Mouse (Mus musculus) heart, embryonic 16.5 days (tissue): ENCODE data around the gene Casp4. TPM values are rescaled to one million over a fixed set of nuclear protein-coding genes. Genes with fewer than 3 reads are reported as not detected.
A peak's percentile ranks its signal among the peaks of the same experiment; 100 is the strongest.

Source experiments
- ATAC-seq: fragments of 200-750 bp; cut with Nextera tagmentation; replicated peaks from 2 replicates; pipeline ENCODE4 v1.8.0; 2017; ENCODE audit warnings: moderate number of reproducible peaks; ENCODE audit not compliant: insufficient read depth, low FRiP score; ENCODE audit errors: extremely low read depth
- H3K27ac ChIP-seq: fragments of 300-500 bp; sonication (generic); 2 replicates; pipeline ENCODE4 v1.5.1; 2014; ENCODE audit warnings: mild to moderate bottlenecking, low read length, control low read depth, moderate library complexity
- H3K27me3 ChIP-seq: fragments of 300-500 bp; sonication (generic); 2 replicates; pipeline ENCODE4 v1.6.1; 2014; ENCODE audit warnings: low read length, mixed read lengths; ENCODE audit not compliant: control insufficient read depth, insufficient read depth
- H3K36me3 ChIP-seq: fragments of 300-500 bp; sonication (generic); 2 replicates; pipeline ENCODE4 v1.6.1; 2014; ENCODE audit not compliant: control insufficient read depth, insufficient read depth
- H3K4me1 ChIP-seq: fragments of 300-500 bp; sonication (generic); 2 replicates; pipeline ENCODE4 v1.6.1; 2014; ENCODE audit warnings: low read length, mixed read lengths; ENCODE audit not compliant: control insufficient read depth, insufficient read depth
- H3K4me2 ChIP-seq: fragments of 300-500 bp; sonication (generic); 2 replicates; pipeline ENCODE4 v1.6.1; 2014; ENCODE audit warnings: low read depth, mild to moderate bottlenecking, control low read depth, low read length
- H3K4me3 ChIP-seq: fragments of 300-500 bp; sonication (generic); 2 replicates; pipeline ENCODE4 v1.5.1; 2014; ENCODE audit warnings: mild to moderate bottlenecking, control low read depth, low read length
- H3K9ac ChIP-seq: fragments of 300-500 bp; sonication (generic); 2 replicates; pipeline ENCODE4 v1.6.1; 2014; ENCODE audit warnings: low read length, control low read depth
- H3K9me3 ChIP-seq: fragments of 300-500 bp; sonication (generic); replicated peaks from 2 replicates; pipeline ENCODE4 v1.6.1; 2016; ENCODE audit warnings: low read length; ENCODE audit not compliant: control insufficient read depth
- WGBS: fragments of 180-500 bp; shearing (Covaris S2); extraction: QIAGEN DNeasy Blood & Tissue Kit; methylation state at CpG from one replicate; pipeline ENCODE4 v1.1.7; 2014; 5-methylcytosine and 5-hydroxymethylcytosine counted together
- polyA plus RNA-seq: library from polyadenylated mRNA; unstranded; fragments of >200 nt; fragmentation: Nextera tagmentation; extraction: Ambion mirVana; gene quantifications from 2 replicates; pipeline ENCODE4 v1.2.1, GENCODE M21; 2015

Gene Casp4
- polyA plus RNA-seq, result 1.7 and 3.4 TPM in 2 replicates

DNA sequence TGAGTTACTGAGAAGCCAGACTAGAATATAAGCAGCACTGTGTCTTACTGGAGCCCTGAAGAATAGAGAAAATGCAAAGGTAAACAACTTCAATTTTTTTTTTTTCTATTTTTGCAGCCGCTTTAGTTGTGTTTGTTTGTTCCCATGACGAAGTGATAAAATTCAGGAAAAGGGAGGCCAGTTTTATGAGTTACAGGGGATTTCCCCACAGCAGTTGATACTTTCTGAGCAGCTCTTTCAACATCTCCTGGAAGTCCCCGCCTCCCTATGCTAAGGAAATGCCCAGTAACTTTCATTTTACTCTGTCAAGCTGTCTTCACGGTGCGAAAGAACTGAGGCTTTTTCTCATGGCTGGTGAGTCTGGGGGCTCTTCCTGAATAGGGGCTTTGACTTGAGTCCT lies at the start of gene Casp4:
TSS of gene Casp4 (plus strand) at position 268 of the 400 bp plus-strand sequence.
- 32% methylated on average over 5 of the region's 5 CpGs for WGBS
- ATAC-seq, result no peak
- H3K27me3 ChIP-seq, result no peaks in the 10 kb centered on the region
- no peak within 1 kb of the TSS for H3K27ac ChIP-seq
- no peaks in the 10 kb centered on the region for H3K9me3 ChIP-seq
- H3K4me2 ChIP-seq, result peak within 1 kb of the TSS; percentile 43
- H3K9ac ChIP-seq, result no peak within 1 kb of the TSS
- no peaks in the 10 kb centered on the region for H3K36me3 ChIP-seq
- peak within 1 kb of the TSS; percentile 40 for H3K4me3 ChIP-seq
- H3K4me1 ChIP-seq, result no peaks in the 10 kb centered on the region

DNA sequence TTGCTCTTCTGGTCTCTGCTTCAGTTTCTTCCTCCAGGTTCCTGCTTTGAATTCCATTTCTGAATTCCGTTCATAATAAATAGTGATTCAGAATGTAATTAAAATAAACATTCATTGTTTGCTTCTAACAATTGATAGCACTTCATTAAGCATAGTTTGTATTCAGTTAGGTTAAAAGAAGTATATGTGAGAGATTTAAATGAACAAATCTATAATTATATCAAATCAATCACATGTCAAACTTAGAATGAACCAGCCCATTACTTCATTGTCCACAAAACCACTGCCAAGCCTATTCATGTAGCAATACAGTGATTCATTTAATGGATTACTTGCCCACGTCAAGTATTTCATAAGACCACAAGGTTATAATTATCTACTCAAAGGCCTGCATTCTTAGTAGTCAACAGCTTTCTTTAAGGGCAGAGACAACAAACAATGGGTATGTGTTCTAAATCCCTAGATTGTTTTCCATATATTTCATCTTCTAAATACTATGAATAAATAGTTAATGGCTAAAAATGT lies 44.6 kb upstream of the Casp4 start:
- WGBS, result 65% methylated on average over 2 of the region's 2 CpGs
- Histone ChIP-seq H3K4me2 (no peak overlapping the region), H3K27me3 (no peaks in the 10 kb centered on the region), H3K36me3 (no peaks in the 10 kb centered on the region), H3K27ac (no peak overlapping the region), H3K4me1 (no peaks in the 10 kb centered on the region), H3K9ac (no peak overlapping the region), H3K9me3 (no peaks in the 10 kb centered on the region), H3K4me3 (no peak overlapping the region)
- no peak for ATAC-seq

DNA sequence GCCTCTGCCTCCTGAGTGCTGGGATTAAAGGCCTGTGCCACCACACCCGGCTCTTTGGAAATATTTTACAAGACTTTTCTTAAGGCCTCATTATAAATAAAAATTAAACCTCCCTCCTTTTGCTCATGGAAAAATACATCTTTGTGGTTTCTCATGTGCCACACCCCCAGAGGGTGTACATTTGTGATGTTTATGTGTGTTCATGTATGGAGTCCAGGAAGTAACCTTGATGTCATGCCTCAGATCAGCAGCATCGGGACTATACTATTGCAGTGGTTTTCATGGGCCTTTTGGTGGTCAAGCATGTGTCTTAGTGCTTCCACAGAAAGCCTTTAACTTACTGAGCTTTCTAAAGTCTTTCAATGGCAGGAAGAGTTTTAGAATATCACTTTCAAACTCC lies 38.4 kb upstream of the Casp4 start:
- Histone ChIP-seq H3K4me3 (no peak overlapping the region), H3K36me3 (no peaks in the 10 kb centered on the region), H3K4me1 (no peaks in the 10 kb centered on the region), H3K27ac (no peak overlapping the region), H3K27me3 (no peaks in the 10 kb centered on the region), H3K9me3 (no peaks in the 10 kb centered on the region), H3K9ac (no peak overlapping the region), H3K4me2 (no peak overlapping the region)
- no peak for ATAC-seq
- WGBS, result 83% methylated on average over 2 of the region's 2 CpGs

DNA sequence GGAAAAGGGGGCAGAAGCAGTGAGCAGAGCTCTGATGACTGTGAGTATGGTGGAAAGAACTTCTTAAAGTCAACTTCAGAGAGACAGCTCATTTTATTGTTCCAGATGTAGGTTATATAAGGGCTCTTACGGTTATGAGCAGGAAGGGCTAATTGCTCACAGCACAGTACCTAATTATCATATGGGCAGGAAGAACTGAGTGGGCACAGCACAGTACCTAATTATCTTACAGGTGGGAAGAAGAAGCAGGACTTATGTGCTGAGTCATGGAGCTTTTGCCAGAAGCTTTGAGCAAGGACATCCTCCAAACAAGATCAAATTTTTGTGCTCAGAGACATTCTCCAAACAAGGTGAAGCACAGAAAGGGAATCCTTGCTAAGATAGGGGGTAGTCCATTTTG lies 37.7 kb upstream of the Casp4 start:
- H3K4me1 ChIP-seq, result no peaks in the 10 kb centered on the region
- no peaks in the 10 kb centered on the region for H3K36me3 ChIP-seq
- WGBS, result 51% methylated on average over 1 of the region's 1 CpGs
- H3K4me3 ChIP-seq, result no peak overlapping the region
- no peak overlapping the region for H3K4me2 ChIP-seq
- H3K9me3 ChIP-seq, result no peaks in the 10 kb centered on the region
- H3K9ac ChIP-seq, result no peak overlapping the region
- no peaks in the 10 kb centered on the region for H3K27me3 ChIP-seq
- ATAC-seq, result no peak
- no peak overlapping the region for H3K27ac ChIP-seq

DNA sequence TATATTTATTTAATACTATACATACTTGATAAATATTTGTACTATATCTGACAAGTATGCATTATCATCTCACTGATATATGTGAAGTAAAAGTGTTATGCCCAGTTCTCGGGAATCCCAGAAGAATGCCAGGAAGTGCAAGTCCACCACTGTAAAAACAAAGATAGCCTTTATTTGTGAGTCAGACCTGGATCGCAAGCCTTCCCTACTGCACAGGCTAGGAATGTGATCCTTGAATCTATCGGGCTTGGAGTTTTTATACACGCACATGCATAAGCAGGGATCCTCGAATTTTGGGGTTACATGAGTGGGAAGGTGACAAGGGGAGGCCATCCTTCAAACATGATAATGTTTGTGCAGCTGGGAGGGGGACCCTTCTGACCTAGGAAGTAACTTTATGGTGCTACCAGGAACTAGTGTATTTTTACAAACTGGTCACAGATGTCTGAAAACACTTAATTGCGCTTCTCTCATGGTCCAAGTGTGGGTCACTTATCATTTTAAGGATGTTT lies 37.2 kb upstream of the Casp4 start:
- Histone ChIP-seq H3K9me3 (no peaks in the 10 kb centered on the region), H3K4me1 (no peaks in the 10 kb centered on the region), H3K27ac (no peak overlapping the region), H3K4me3 (no peak overlapping the region), H3K36me3 (no peaks in the 10 kb centered on the region), H3K4me2 (no peak overlapping the region), H3K27me3 (no peaks in the 10 kb centered on the region), H3K9ac (no peak overlapping the region)
- 50% methylated on average over 6 of the region's 6 CpGs for WGBS
- no peak; the same call in 1 of the 2 replicates for ATAC-seq

DNA sequence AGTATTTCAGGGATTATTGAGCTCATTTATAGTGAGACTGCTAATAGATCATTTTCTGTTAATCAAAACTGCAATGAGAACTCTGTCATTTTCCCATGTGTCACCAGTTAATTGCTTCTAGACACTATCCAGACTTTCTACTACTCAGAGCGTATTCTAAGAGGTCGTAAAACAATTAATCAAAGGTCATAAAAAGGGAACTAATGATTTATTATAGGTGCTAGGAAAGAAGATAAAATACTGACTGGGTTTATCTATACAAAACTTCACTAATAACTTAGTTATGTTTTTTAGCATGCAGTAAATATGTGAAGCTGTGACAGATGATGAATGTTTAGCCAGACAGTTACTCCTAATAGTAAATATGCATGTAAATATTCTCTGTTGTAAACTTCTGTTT lies 22.6 kb upstream of the Casp4 start:
- Histone ChIP-seq H3K9ac (no peak overlapping the region), H3K27ac (no peak overlapping the region), H3K36me3 (no peaks in the 10 kb centered on the region), H3K4me1 (no peaks in the 10 kb centered on the region), H3K9me3 (no peaks in the 10 kb centered on the region), H3K4me2 (no peak overlapping the region), H3K4me3 (no peak overlapping the region), H3K27me3 (no peaks in the 10 kb centered on the region)
- no peak for ATAC-seq
- 76% methylated on average over 2 of the region's 2 CpGs for WGBS

DNA sequence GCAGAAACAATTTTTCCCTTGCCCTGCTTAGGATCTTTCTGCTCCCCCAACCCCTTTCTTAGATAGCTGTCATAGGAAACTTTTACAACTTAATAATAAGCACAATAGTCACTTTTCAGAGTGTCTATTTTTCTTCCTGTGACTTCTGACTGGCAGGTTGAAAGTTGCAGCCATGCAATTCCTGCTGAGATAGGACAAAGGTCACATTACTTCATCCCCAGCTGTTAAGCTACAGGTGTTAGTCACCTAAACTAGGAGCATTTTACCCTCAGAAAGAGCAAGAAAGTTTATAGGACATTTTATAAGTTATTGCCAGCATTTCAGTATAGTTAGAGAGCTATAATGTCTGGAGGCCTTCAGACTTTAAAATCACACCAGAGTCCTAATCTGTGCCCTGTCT lies 22.0 kb upstream of the Casp4 start:
- no peak overlapping the region for H3K4me2 ChIP-seq

DNA sequence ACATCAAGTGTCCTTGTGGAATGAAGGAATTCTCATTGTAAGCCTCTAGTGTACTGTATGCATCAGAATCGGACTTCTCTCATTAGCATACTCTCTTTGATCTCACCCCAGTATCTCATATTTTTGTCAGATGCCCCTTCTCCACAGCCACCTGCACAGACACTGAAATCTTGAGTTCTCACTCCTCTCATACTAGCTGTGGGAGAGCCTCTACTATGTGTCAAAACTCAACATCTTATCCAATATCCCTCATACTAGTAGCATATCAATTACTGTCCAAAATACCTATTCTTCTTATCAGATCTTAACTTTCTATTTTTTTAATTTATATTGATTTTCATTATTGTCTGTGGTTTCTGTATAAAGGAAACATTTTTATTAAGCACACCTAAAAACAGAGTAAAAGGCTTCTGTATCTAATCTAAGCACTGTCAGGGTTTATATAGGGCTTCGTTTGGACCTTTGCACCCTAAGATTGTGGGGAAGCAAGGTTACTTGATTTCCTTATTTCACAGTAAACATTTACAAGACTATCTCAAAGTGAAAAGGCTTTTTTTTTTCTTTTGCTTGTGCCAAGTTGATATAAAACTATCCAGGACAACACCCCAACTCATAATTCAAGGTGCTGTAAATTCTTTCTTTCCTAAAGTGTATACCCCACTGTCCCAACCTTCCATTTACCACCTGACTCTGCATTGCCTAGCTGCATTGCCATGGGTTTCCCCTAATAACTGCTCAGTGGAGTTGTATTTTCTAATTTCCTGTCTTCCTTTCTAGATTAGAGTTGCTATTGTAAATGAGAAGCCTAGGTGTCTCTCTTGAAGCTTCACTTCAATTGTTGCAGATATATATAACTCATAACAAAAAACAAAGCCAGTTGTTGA lies 12.0 kb upstream of the Casp4 start:
- no peak overlapping the region for H3K27ac ChIP-seq
- no peaks in the 10 kb centered on the region for H3K4me1 ChIP-seq
- no peak for ATAC-seq
- H3K36me3 ChIP-seq, result no peaks in the 10 kb centered on the region
- no peaks in the 10 kb centered on the region for H3K9me3 ChIP-seq
- no peak overlapping the region for H3K4me3 ChIP-seq
- H3K4me2 ChIP-seq, result no peak overlapping the region
- no peaks in the 10 kb centered on the region for H3K27me3 ChIP-seq
- 54% methylated on average over 2 of the region's 2 CpGs for WGBS
- H3K9ac ChIP-seq, result no peak overlapping the region

More for the DNA sequence above, 22.0 kb upstream of the Casp4 start:
- H3K36me3 ChIP-seq, result no peaks in the 10 kb centered on the region
- no peak overlapping the region for H3K9ac ChIP-seq
- no peak overlapping the region for H3K4me3 ChIP-seq
- H3K27ac ChIP-seq, result no peak overlapping the region
- no peak for ATAC-seq
- H3K4me1 ChIP-seq, result no peaks in the 10 kb centered on the region
- H3K9me3 ChIP-seq, result no peaks in the 10 kb centered on the region
- H3K27me3 ChIP-seq, result no peaks in the 10 kb centered on the region

DNA sequence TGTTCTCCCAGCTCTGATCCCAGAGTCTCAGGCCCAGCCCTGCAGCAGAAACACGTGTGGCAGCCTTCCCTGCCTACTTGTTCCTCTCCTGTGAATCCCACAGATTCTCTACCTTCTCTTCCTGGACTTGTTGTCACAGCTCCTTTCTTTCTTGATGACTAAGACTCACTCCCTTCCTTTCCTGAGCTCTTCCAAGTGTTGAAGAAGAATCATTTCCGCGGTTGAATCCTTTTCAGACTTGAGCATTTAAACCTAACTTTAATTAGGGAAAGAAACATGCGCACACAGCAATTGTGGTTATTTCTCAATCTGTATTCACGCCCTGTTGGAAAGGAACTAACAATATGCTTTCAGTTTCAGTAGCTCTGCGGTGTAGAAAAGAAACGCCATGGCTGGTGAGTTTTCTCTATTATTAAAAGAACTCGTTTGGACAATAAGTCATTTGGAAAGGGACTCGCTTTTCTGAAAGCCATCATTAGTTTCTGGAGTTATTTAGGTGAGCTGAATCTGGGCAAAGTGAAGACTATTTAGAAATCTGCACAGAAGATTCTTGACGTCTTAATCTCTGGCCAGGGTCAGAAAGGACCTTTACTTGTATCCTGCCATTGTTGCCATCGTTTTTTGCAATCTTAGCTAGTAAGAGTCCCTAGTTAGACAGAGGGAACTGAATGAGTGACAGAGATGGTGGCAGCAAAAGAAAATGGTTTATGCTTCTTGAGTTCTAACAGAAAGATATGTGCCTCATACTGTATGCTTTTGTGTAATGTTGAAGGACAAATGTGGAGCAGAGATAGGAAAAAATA lies 10.1 kb upstream of the Casp4 start, which contains the start of gene Casp1:
TSS of gene Casp1 (plus strand) at position 189 of the 803 bp plus-strand sequence.
- no peak within 1 kb of the TSS for H3K27ac ChIP-seq
- no peak within 1 kb of the TSS for H3K9ac ChIP-seq
- no peak for ATAC-seq
- no peaks in the 10 kb centered on the region for H3K36me3 ChIP-seq
- H3K4me2 ChIP-seq, result no peak within 1 kb of the TSS
- H3K27me3 ChIP-seq, result no peaks in the 10 kb centered on the region
- H3K4me3 ChIP-seq, result no peak within 1 kb of the TSS
- H3K9me3 ChIP-seq, result no peaks in the 10 kb centered on the region
- WGBS, result 66% methylated on average over 11 of the region's 11 CpGs
- H3K4me1 ChIP-seq, result no peaks in the 10 kb centered on the region
